Mouse (Mus musculus) MEL (cell line): ENCODE results near the gene Myo1c. TPM values are rescaled to one million over a fixed set of nuclear protein-coding genes. Genes with fewer than 3 reads are reported as not detected.

Experiments
- DNase-seq: peaks from one replicate; pipeline ENCODE4 v3.0.0; 2011; ENCODE audit warnings: low read depth, low spot score
- H3K27ac ChIP-seq: 2 replicates; pipeline ENCODE4 v1.5.1; 2012; ENCODE audit warnings: low read depth, mild to moderate bottlenecking, control low read depth, low read length, moderate library complexity; ENCODE audit not compliant: control insufficient read depth
- H3K27me3 ChIP-seq, 2 experiments: fragments of 150-350 bp in 1 of 2; sonication (generic) in 1 of 2; 2 replicates each; pipeline ENCODE4 v1.6.1; 2012; ENCODE audit warnings: low read length in 2 of 2, mild to moderate bottlenecking in 2 of 2, improper control_type of control experiment in 1 of 2, moderate library complexity in 1 of 2; ENCODE audit not compliant: insufficient read depth in 2 of 2, control insufficient read depth in 1 of 2
- H3K36me3 ChIP-seq, 2 experiments: 2 replicates each; pipeline ENCODE4 v1.6.1; 2012 to 2014; ENCODE audit warnings: low read length in 2 of 2, improper control_type of control experiment in 1 of 2, inconsistent platforms in 1 of 2, mild to moderate bottlenecking in 1 of 2; ENCODE audit not compliant: insufficient read depth in 2 of 2, control insufficient read depth in 1 of 2
- H3K4me1 ChIP-seq, 2 experiments: fragments of 150-350 bp in 1 of 2; sonication (generic) in 1 of 2; 2 replicates each; pipeline ENCODE4 v1.6.1; 2012; ENCODE audit warnings: low read length in 2 of 2, improper control_type of control experiment in 1 of 2, mild to moderate bottlenecking in 1 of 2; ENCODE audit not compliant: insufficient read depth in 2 of 2, control insufficient read depth in 1 of 2
- H3K4me3 ChIP-seq, 2 experiments: fragments of 150-350 bp in 1 of 2; sonication (generic) in 1 of 2; 2 replicates each; pipeline ENCODE4 v1.5.1; 2012; ENCODE audit warnings: low read depth in 2 of 2, low read length in 2 of 2, mild to moderate bottlenecking in 2 of 2, moderate library complexity in 2 of 2, control low read depth in 1 of 2, improper control_type of control experiment in 1 of 2; ENCODE audit not compliant: control insufficient read depth in 1 of 2, insufficient read depth in 1 of 2
- H3K79me2 ChIP-seq: 2 replicates; pipeline ENCODE4 v1.6.1; 2012; ENCODE audit warnings: mild to moderate bottlenecking, low read length, moderate library complexity; ENCODE audit not compliant: control insufficient read depth, poor library complexity, insufficient read depth
- H3K9ac ChIP-seq: 2 replicates; pipeline ENCODE4 v1.6.1; 2012; ENCODE audit warnings: low read depth, mild to moderate bottlenecking, control low read depth, low read length, moderate library complexity; ENCODE audit not compliant: control insufficient read depth, poor library complexity, severe bottlenecking
- H3K9me3 ChIP-seq: fragments of 150-350 bp; sonication (generic); replicated peaks from 2 replicates; pipeline ENCODE4 v1.6.1; 2012; ENCODE audit warnings: mild to moderate bottlenecking, low read length, improper control_type of control experiment, moderate library complexity; ENCODE audit not compliant: insufficient read depth
- CTCF ChIP-seq, 3 experiments: IDR thresholded peaks in 2 of 3; conservative IDR thresholded peaks in 1 of 3; 2 replicates each; pipeline ENCODE4 v1.5.1; 2011 to 2012; ENCODE audit warnings: low read length in 3 of 3, low read depth in 2 of 3, mild to moderate bottlenecking in 2 of 3, improper control_type of control experiment in 1 of 3, inconsistent platforms in 1 of 3, mixed read lengths in 1 of 3, moderate library complexity in 1 of 3; ENCODE audit not compliant: control insufficient read depth in 1 of 3, insufficient read depth in 1 of 3, poor library complexity in 1 of 3, severe bottlenecking in 1 of 3
- ELF1 ChIP-seq: IDR thresholded peaks from 2 replicates; pipeline ENCODE4 v1.6.1; 2014; ENCODE audit warnings: low read depth, mild to moderate bottlenecking, inconsistent platforms, low read length, improper control_type of control experiment, moderate library complexity
- ETS1 ChIP-seq: IDR thresholded peaks from 2 replicates; pipeline ENCODE4 v1.6.1; 2012; ENCODE audit warnings: low read depth, mild to moderate bottlenecking, inconsistent platforms, low read length, improper control_type of control experiment, moderate library complexity
- GABPA ChIP-seq: IDR thresholded peaks from 2 replicates; pipeline ENCODE4 v1.6.1; 2012; ENCODE audit warnings: low read depth, mild to moderate bottlenecking, inconsistent platforms, low read length, improper control_type of control experiment, moderate library complexity
- HCFC1 ChIP-seq: IDR thresholded peaks from 2 replicates; pipeline ENCODE4 v1.6.1; 2012; ENCODE audit warnings: low read depth, mild to moderate bottlenecking, inconsistent platforms, low read length, improper control_type of control experiment, moderate library complexity
- KAT2A ChIP-seq: conservative IDR thresholded peaks from 2 replicates; pipeline ENCODE4 v1.6.1; 2012; ENCODE audit warnings: low read depth, low read length, improper control_type of control experiment, inconsistent platforms
- MAX ChIP-seq: IDR thresholded peaks from 2 replicates; pipeline ENCODE4 v1.6.1; 2011; ENCODE audit warnings: low read length, improper control_type of control experiment
- POLR2AphosphoS2 ChIP-seq: IDR thresholded peaks from 2 replicates; pipeline ENCODE4 v1.6.1; 2011; ENCODE audit warnings: low read length, improper control_type of control experiment
- POLR2AphosphoS5 ChIP-seq: IDR thresholded peaks from 2 replicates; pipeline ENCODE4 v1.6.1; 2012; ENCODE audit warnings: low read depth, borderline replicate concordance, mild to moderate bottlenecking, inconsistent platforms, low read length, moderate library complexity, mixed read lengths
- RAD21 ChIP-seq: IDR thresholded peaks from 2 replicates; pipeline ENCODE4 v1.6.1; 2011; ENCODE audit warnings: mild to moderate bottlenecking, low read depth, low read length, improper control_type of control experiment
- TAL1 ChIP-seq: IDR thresholded peaks from 2 replicates; pipeline ENCODE4 v1.6.1; 2012; ENCODE audit warnings: mild to moderate bottlenecking, inconsistent platforms, low read length, moderate library complexity, mixed read lengths
- TCF12 ChIP-seq: IDR thresholded peaks from 2 replicates; pipeline ENCODE4 v1.6.1; 2014; ENCODE audit warnings: low read depth, mild to moderate bottlenecking, inconsistent platforms, low read length, improper control_type of control experiment, moderate library complexity
- USF2 ChIP-seq, 2 experiments: IDR thresholded peaks; 2 replicates each; pipeline ENCODE4 v1.6.1; 2011 to 2012; ENCODE audit warnings: improper control_type of control experiment in 2 of 2, low read length in 2 of 2, borderline replicate concordance in 1 of 2, inconsistent platforms in 1 of 2, low read depth in 1 of 2, mild to moderate bottlenecking in 1 of 2; ENCODE audit not compliant: insufficient read depth in 1 of 2
- ZMIZ1 ChIP-seq: IDR thresholded peaks from 2 replicates; pipeline ENCODE4 v1.6.1; 2012; ENCODE audit warnings: low read depth, mild to moderate bottlenecking, inconsistent platforms, low read length, improper control_type of control experiment, moderate library complexity
- ZNF384 ChIP-seq: IDR thresholded peaks from 2 replicates; pipeline ENCODE4 v1.6.1; 2012; ENCODE audit warnings: low read depth, mild to moderate bottlenecking, inconsistent platforms, low read length, improper control_type of control experiment
- polyA plus RNA-seq, 2 experiments: library from polyadenylated mRNA; stranded (reverse) in 1 of 2; unstranded in 1 of 2; fragments of >175 nt in 1 of 2; fragments of >200 nt in 1 of 2; gene quantifications; 2 replicates each; pipeline versions ENCODE4 v1.2.1 to v1.2.4; 2012; ENCODE audit warnings: low replicate concordance in 2 of 2, low read depth in 1 of 2; ENCODE audit not compliant: insufficient read length in 2 of 2, insufficient read depth in 1 of 2, missing spikeins in 1 of 2
- total RNA-seq: library from RNA; depleted of rRNA; stranded (reverse); fragments of 300-350 nt; gene quantifications from 2 replicates; pipeline ENCODE4 v1.2.3, GENCODE M21; 2012

The Myo1c gene
- total and polyA plus RNA-seq, 3 experiments, result 33.2 to 45.6 TPM; not detected in 1

DNA sequence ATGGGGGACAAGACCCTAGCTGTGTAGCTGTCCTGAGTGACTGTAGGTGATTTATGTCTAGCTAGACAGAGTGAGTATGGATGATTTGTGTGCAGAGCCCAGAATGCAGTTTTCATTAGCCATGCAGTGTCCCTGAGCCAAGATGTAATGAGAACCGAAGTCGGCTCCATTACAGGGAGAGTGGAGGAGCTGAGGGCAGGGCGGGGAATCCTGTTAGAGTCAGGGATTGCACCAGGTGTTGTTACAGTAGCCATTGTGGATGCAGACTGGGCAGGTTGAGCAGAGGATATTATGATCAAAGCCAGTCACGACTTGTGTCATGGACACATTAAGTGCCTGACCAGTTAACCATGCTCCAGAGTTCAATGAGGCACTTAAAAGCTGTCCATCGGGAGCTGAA, 7.0 kb upstream of the Myo1c start:
- no peaks in the 10 kb centered on the region for H3K4me1 ChIP-seq
- H3K4me3 ChIP-seq, result no peak overlapping the region
- TF ChIP-seq ZNF384, result no peak
- no peak for TF ChIP-seq RAD21
- no peak for TF ChIP-seq ELF1
- no peak for TF ChIP-seq POLR2AphosphoS2
- H3K27me3 ChIP-seq, result no peaks in the 10 kb centered on the region
- no peak for DNase-seq
- no peaks in the 10 kb centered on the region for H3K9me3 ChIP-seq
- H3K36me3 ChIP-seq, result no peaks in the 10 kb centered on the region; a peak in 1 of 4 replicates
- H3K79me2 ChIP-seq, result no peaks in the 10 kb centered on the region
- H3K9ac ChIP-seq, result no peak overlapping the region
- no peak overlapping the region for H3K27ac ChIP-seq

DNA sequence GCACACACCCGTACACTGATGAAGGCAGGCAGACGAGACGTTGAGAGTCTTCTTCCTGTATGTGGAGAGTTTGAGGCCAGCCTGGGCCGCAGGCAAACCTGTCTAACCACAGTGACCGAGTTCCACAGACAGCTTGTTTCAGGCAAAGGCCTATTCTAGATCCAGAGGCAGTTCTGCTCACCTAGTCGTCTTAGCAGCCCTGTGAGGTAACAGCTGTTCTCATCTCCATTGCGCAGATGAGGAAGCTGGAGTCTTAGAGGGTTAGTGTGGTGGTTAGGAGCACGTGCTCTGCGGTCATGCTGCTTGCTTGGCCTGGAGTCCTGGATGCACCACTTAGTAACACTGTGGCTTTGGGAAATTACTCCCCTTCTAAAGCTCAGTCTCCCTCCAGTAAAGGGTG, 5.6 kb upstream of the Myo1c start:
- Histone ChIP-seq H3K36me3 (no peaks in the 10 kb centered on the region; a peak in 1 of 4 replicates), H3K79me2 (no peaks in the 10 kb centered on the region), H3K27ac (no peak overlapping the region), H3K4me3 (no peak overlapping the region), H3K27me3 (no peaks in the 10 kb centered on the region), H3K4me1 (peaks cover 0 to 8% of the 10 kb centered on the region in 2 experiments; a peak in 2 of 4 replicates), H3K9ac (no peak overlapping the region), H3K9me3 (no peaks in the 10 kb centered on the region)
- no peak for TF ChIP-seq GABPA
- no peak for DNase-seq

DNA sequence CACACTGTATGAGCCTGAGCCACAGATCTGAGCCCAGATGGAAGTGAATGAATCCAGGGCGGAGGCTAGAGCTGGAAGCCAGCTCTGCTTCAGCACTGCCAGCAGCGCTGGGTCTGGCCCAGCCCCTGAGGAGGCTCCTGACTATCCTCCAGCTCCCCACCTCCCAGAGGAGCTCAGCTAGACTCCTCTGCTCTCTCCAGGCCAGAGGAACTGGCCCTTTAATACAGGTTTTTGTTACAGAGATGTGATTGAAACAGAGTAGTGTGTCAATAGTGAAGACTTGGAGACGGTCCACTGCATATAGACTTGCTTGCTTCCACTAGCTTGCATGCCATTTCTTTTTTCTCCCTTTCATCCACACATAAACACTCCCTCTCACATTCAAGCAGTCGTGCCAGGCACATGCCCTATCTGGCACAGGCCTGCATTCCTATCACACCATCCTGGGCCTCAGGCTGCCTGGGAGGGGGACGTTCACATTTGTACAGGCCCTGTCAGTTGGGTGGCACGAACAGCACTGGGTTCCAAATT, 2.6 kb upstream of the Myo1c start:
- H3K27ac ChIP-seq, result no peak overlapping the region

More for the DNA sequence above, 2.6 kb upstream of the Myo1c start:
- no peak for DNase-seq
- Histone ChIP-seq H3K79me2 (peaks cover 10% of the 10 kb centered on the region), H3K4me3 (no peak overlapping the region), H3K27me3 (no peaks in the 10 kb centered on the region)
- no peak for TF ChIP-seq GABPA
- TF ChIP-seq TCF12, result no peak
- no peak for TF ChIP-seq USF2 (IDR thresholded peaks at IDR 0.05; ENCODE audit: borderline replicate concordance in 1 of 2, insufficient read depth in 1 of 2, low read depth in 1 of 2, low read length in 2 of 2)
- no peak for TF ChIP-seq ETS1
- TF ChIP-seq TAL1, result no peak
- no peak for TF ChIP-seq KAT2A
- no peak for TF ChIP-seq HCFC1
- TF ChIP-seq POLR2AphosphoS5, result no peak
- no peak for TF ChIP-seq ZMIZ1
- no peak for TF ChIP-seq MAX
- no peak for TF ChIP-seq CTCF (IDR thresholded peaks at IDR 0.05 in 2 of 3, conservative IDR thresholded peaks at IDR 0.05 in 1 of 3; ENCODE audit: control insufficient read depth in 1 of 3, insufficient read depth in 1 of 3, low read depth in 2 of 3, low read length in 3 of 3, poor library complexity in 1 of 3, severe bottlenecking in 1 of 3)
- TF ChIP-seq, all 39 proteins: peak for 0
- H3K36me3 ChIP-seq, result peaks cover 0 to 9% of the 10 kb centered on the region in 2 experiments; a peak in 1 of 4 replicates
- no peaks in the 10 kb centered on the region for H3K9me3 ChIP-seq
- peaks cover 0 to 23% of the 10 kb centered on the region in 2 experiments; a peak in 3 of 4 replicates for H3K4me1 ChIP-seq
- no peak overlapping the region for H3K9ac ChIP-seq
